Mouse (Mus musculus) cerebellum, postnatal 14 days (tissue): ENCODE measurements at regions not wholly inside any gene's neighbourhood (a gene's known extent, or its start where the extent isn't known, plus 50 kb on each side); places are given as distances from the start of the nearest gene placed in this dataset.
"Not testable (repeated sequence)": the region's sequence is repeated elsewhere in the genome, so short reads cannot be mapped to it uniquely, and the experiment has no call there.

Experiments
- DNase-seq, 2 experiments: peaks; one replicate each; pipeline ENCODE4 v3.0.0; 2021; ENCODE audit warnings: mixed read lengths in 2 of 2

GRCm38 (mm10) chr10:119099092-119099792 lies 140.6 kb downstream of the Cand1 start:
- DNase-seq: peak; percentile 22 to 24

- no peak for DNase-seq
These were observed 145.7 kb downstream of the Cand1 start for GRCm38 (mm10) chr10:119094166-119094565.

- DNase-seq: no peak
These were observed 152.0 kb downstream of the Cand1 start for GRCm38 (mm10) chr10:119087886-119088285.

GRCm38 (mm10) chr10:119087071-119087665 lies 152.7 kb downstream of the Cand1 start:
- no peak for DNase-seq

GRCm38 (mm10) chr10:119086450-119086849 lies 153.4 kb downstream of the Cand1 start:
- DNase-seq: no peak

- DNase-seq: no peak
These were observed 156.4 kb downstream of the Cand1 start for GRCm38 (mm10) chr10:119083431-119083830.

GRCm38 (mm10) chr10:119082861-119083260 lies 157.0 kb downstream of the Cand1 start:
- no peak for DNase-seq

- DNase-seq: not testable (repeated sequence)
These were observed 158.1 kb downstream of the Cand1 start for GRCm38 (mm10) chr10:119081766-119082165.

GRCm38 (mm10) chr10:119076100-119076566 lies 163.7 kb downstream of the Cand1 start:
- DNase-seq: no peak

- DNase-seq: no peak
These were observed 165.0 kb downstream of the Cand1 start for GRCm38 (mm10) chr10:119074887-119075286.

- DNase-seq: no peak
These were observed 165.9 kb downstream of the Cand1 start for GRCm38 (mm10) chr10:119073991-119074390.

GRCm38 (mm10) chr10:119069410-119069809 lies 170.4 kb downstream of the Cand1 start:
- no peak for DNase-seq

GRCm38 (mm10) chr10:119067838-119068237 lies 172.0 kb downstream of the Cand1 start:
- DNase-seq: no peak

GRCm38 (mm10) chr10:119067366-119067765 lies 172.5 kb downstream of the Cand1 start:
- DNase-seq: no peak

GRCm38 (mm10) chr10:119065974-119066373 lies 173.9 kb downstream of the Cand1 start:
- DNase-seq: peak; percentile 72 to 88

GRCm38 (mm10) chr10:119065133-119065817 lies 174.6 kb downstream of the Cand1 start:
- DNase-seq: peak; percentile 53 to 56

- DNase-seq: no peak
These were observed 175.6 kb downstream of the Cand1 start for GRCm38 (mm10) chr10:119064218-119064617.

- no peak for DNase-seq
These were observed 176.6 kb downstream of the Cand1 start for GRCm38 (mm10) chr10:119063209-119063699.

GRCm38 (mm10) chr10:119061958-119062599 lies 177.8 kb downstream of the Cand1 start:
- DNase-seq: no peak

GRCm38 (mm10) chr10:119061349-119061850 lies 178.5 kb downstream of the Cand1 start:
- DNase-seq: no peak

GRCm38 (mm10) chr10:119058493-119059020 lies 181.3 kb downstream of the Cand1 start:
- DNase-seq: no peak

- peak; percentile 59 to 70 for DNase-seq
These were observed 184.6 kb downstream of the Cand1 start for GRCm38 (mm10) chr10:119055199-119055785.
